Mouse (Mus musculus) bone marrow macrophage, adult 2 months (primary cell): ENCODE measurements around the gene Brsk1. TPM values are rescaled to one million over a fixed set of nuclear protein-coding genes. Genes with fewer than 3 reads are reported as not detected.
A peak's percentile ranks its signal among the peaks of the same experiment; 100 is the strongest.

ENCODE experiments used
- H3K27ac ChIP-seq: 2 replicates; pipeline ENCODE4 v1.5.1; 2012; ENCODE audit warnings: low read depth, low read length; ENCODE audit not compliant: insufficient read depth
- H3K4me1 ChIP-seq: 2 replicates; pipeline ENCODE4 v1.6.1; 2012; ENCODE audit warnings: low read length; ENCODE audit not compliant: control insufficient read depth, insufficient read depth
- H3K4me3 ChIP-seq: 2 replicates; pipeline ENCODE4 v1.5.1; 2012; ENCODE audit warnings: mild to moderate bottlenecking, low read length, moderate library complexity; ENCODE audit not compliant: insufficient read depth
- CTCF ChIP-seq: IDR thresholded peaks from 2 replicates; pipeline ENCODE4 v1.5.1; 2012; ENCODE audit warnings: low read depth, mild to moderate bottlenecking, low read length, moderate library complexity
- POLR2A ChIP-seq: IDR thresholded peaks from 2 replicates; pipeline ENCODE4 v1.6.1; 2012; ENCODE audit warnings: mild to moderate bottlenecking, low read depth, low read length, borderline replicate concordance
- polyA plus RNA-seq: library from polyadenylated mRNA; stranded (reverse); fragments of >200 nt; gene quantifications from 2 replicates; pipeline ENCODE4 v1.2.4, GENCODE M21; 2012; ENCODE audit not compliant: missing spikeins, insufficient read depth, insufficient read length

Gene Brsk1
- polyA plus RNA-seq, 1 experiment: not detected

DNA sequence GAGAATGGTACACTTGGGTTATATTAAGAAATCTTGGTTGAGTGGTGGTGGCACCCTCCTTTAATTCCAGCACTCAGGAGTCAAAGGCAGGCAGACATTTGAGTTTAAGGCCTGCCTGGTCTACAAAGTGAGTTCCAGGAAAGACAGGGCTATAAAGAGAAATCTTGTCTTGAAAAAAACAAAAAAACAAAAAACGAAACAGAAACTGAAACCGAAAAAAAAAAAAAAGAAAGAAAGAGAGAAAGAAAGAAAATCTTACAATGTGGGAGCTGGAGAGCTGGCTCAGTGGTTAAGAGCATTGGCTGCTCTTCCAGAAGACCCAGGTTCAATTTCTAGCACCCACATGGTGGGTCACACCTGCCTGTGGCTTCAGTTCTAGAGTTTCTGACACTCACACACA, 26.7 kb upstream of the Brsk1 start:
- H3K4me3 ChIP-seq: no peak overlapping the region
- no peak overlapping the region for H3K27ac ChIP-seq
- peaks cover 3% of the 10 kb centered on the region; the same call in 1 of the 2 replicates for H3K4me1 ChIP-seq
- TF ChIP-seq CTCF (no peak), POLR2A (no peak)

DNA sequence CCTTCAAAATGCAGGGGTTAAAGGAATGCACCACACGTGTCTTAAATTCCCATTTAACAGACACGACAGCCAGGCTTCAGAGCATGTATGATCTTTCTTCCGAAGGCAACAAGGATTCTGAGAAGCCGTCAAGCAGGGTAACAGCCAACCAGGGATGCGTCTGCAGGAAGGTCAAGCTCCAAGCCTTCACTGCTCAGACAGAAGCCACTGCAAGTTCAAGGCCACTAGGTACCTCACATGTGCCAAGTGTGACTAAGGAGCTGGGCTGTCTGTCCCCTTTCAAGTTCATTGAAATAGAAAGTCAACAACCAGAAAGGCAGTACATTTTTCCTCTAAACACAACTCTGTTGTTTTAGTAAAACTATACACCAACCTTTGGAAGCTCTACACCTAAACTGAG, 23.5 kb upstream of the Brsk1 start:
- no peaks in the 10 kb centered on the region for H3K4me1 ChIP-seq
- no peak overlapping the region for H3K27ac ChIP-seq
- H3K4me3 ChIP-seq: no peak overlapping the region
- no peak for TF ChIP-seq CTCF
- TF ChIP-seq POLR2A: no peak

DNA sequence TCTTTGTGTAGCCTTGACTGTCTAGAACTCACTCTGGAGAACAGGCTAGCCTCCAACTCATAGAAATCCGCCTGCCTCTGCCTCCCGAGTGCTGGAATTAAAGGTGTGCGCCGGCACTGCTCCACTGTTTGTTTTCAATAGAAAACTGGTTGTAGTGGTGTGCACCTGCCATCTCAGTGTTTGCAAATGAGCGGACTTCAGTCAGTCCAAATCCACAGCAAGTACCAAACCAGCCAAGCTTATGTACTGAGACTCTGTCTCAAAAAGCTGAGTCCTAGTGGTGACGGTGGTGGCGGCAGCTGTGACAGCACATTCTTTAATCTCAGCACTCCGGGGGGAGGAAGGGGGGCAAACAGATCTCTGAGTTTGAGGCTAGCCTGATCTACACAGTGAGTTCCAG, 21.9 kb upstream of the Brsk1 start:
- H3K27ac ChIP-seq: no peak overlapping the region
- no peak overlapping the region for H3K4me3 ChIP-seq
- H3K4me1 ChIP-seq: no peaks in the 10 kb centered on the region
- TF ChIP-seq POLR2A (no peak), CTCF (no peak)

DNA sequence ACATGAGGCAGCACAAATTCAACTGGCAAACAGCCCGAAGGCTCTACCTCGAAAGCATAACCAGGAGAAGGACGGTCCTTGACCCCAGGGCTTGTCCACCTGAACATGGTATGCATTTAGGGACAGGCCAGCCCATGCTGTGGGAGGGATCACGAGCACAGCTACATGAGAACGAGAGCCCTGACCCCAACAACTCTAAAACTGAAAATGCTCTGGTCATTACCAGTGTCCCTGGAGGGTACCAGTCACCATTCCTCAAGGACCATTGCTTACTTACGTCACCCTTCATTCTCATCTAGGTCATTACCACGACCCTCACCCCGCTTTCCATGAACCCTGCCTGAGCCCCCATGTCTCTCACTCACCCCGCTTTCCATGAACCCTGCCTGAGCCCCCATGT, 21.2 kb upstream of the Brsk1 start:
- no peaks in the 10 kb centered on the region for H3K4me1 ChIP-seq
- H3K27ac ChIP-seq: no peak overlapping the region
- TF ChIP-seq CTCF: no peak
- no peak for TF ChIP-seq POLR2A
- no peak overlapping the region for H3K4me3 ChIP-seq

DNA sequence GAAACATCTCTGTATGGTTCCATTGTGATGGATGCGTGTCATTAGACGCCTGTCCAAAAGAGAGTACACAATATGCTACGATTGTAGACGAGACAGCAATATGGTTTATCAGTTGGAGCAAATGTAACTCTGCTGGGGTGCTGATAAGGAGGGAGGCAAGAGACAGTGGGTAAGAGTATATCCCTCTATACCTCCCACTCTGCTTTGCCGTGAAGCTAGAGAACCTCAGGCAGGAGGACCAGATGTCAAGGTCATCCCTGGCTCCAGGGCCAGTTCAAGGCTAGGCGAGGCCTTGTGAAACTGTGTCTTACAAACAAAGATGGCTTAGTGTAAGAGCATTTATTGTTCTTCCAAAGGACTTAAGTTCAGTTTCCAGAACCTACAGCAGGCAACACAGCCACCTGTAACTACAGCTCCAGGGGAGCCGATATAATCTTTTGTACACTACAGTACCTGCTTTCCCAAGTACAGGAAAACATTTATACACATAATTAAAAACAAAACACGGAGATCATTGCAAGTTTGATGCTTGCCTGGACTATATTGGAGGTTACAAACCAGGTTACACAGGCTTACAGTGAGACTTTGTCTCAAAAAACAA, 19.6 kb upstream of the Brsk1 start:
- H3K4me3 ChIP-seq: no peak overlapping the region
- TF ChIP-seq CTCF (no peak), POLR2A (no peak)
- no peak overlapping the region for H3K27ac ChIP-seq
- H3K4me1 ChIP-seq: no peaks in the 10 kb centered on the region

DNA sequence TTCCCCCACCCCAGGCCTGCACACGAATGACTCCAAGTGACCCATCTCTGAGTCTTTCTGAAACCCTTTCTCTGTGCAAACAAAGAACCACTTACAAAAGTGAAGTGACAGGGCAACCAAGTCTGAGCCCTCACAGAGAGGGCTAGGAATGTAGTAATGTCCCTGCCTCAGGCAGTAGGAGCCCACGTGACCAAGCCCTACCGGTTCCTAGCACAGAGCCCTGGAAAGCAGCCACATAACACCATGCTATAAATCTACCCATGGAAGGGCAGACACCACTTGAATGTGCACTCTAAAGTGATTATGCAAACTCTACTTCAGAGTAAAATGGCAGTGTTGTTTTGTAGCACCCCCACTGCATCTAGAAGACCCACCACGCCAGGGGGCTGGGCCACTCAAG, 18.4 kb upstream of the Brsk1 start:
- no peaks in the 10 kb centered on the region for H3K4me1 ChIP-seq
- no peak overlapping the region for H3K27ac ChIP-seq
- TF ChIP-seq CTCF: no peak
- no peak for TF ChIP-seq POLR2A
- H3K4me3 ChIP-seq: no peak overlapping the region

DNA sequence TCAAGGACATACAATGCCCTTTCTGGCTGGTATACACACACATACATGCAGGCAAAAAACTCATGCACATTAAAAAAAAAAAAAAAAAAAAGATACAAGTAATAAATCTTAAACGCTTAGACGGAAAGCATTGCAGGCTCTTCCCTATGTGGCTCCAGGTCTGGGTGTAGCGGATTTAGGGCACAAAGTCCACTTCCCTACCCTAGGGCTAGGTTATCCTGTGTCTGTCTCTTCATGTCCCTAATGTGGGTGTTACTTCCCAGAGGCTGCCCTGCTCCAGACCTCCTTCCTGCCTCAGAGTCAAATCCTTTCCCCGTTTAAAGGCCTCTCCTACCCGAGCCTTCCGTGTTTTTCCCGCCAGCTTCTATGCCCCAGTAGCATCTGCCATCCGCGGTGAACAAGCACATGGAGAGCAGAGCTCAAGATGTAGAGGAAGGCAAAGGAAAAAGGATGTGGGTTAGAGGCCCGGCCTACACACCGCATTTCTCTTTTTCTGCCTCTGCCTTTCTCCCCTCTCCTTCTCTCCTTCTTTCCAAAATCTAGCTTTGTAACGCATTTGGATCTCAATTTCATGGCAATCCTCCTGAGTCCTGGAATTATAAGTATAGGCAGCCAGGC, 16.2 kb upstream of the Brsk1 start:
- TF ChIP-seq CTCF (no peak), POLR2A (no peak)
- Histone ChIP-seq H3K4me3 (no peak overlapping the region), H3K4me1 (no peaks in the 10 kb centered on the region), H3K27ac (no peak overlapping the region)

DNA sequence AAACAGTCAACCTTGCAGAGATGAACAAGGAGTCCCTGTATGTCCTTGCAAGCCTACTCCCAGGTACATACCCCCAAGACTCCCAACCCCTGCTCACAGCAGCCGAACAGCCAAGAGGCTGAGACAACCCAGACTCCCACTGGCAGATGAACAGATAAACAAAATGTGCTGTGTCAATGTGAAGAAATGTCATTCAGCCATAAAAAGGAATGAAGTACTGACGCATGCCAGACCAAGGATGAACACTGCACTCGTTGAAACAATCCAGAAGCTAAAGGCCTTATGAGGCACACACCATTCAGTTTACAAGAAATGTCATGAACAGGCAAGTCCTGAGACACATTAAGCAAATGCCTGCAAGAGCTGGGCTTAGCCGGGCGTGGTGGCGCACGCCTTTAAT, 15.2 kb upstream of the Brsk1 start:
- H3K4me1 ChIP-seq: no peaks in the 10 kb centered on the region
- no peak overlapping the region for H3K27ac ChIP-seq
- no peak overlapping the region for H3K4me3 ChIP-seq
- TF ChIP-seq POLR2A (no peak), CTCF (no peak)

DNA sequence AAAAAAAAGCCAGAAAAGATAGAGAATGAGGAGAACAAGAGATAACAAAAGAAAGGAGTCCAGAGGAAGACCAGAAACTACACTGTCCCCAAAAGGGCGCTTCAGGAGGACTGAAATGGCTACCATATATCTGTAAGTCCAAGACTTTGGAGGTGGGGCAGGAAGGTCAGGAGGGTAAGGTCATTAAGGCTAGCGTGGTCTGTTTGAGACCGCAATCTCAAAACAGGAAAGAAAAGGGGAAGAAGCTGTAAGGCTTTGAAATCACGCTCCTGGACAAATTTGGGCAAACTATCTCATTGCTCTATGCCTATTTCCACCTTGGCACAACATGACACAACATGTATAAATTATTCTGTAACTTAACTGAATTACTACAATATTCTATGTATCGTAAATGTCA, 7.1 kb upstream of the Brsk1 start:
- Histone ChIP-seq H3K4me3 (no peak overlapping the region), H3K27ac (0 out of 2 replicates have a peak overlapping the region, but pooled peaks have one; percentile 15), H3K4me1 (peaks cover 14% of the 10 kb centered on the region)
- TF ChIP-seq CTCF (no peak), POLR2A (no peak)

DNA sequence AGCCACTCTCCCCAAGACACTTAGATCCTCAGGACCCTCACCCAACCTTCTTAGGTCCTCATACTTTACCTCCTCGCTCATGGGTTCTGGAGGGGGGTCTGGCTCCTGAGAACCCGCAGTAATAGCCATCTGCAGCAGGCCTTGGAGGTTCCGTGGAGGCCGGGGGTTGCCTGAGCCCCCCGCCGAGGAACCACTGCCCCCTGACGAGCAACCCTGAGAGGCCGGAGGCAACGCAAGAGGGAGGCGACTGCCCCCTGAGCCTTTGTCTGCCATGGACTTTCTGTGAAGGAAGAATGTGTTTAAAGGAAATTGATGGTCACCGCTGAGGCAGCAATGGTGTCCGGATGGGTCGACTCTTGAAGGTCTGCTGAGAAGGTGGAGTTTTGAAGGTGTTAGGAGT, 6.2 kb upstream of the Brsk1 start:
- H3K4me3 ChIP-seq: peak overlapping the region; percentile 84
- no peak overlapping the region; the same call in 1 of the 2 replicates for H3K27ac ChIP-seq
- TF ChIP-seq CTCF (no peak), POLR2A (no peak)
- H3K4me1 ChIP-seq: peaks cover 14% of the 10 kb centered on the region
